Mouse (Mus musculus) neural tube, embryonic 14.5 days (tissue): ENCODE results near the gene Tle4. TPM values are rescaled to one million over a fixed set of nuclear protein-coding genes. Genes with fewer than 3 reads are reported as not detected.

Experiments used
- ATAC-seq: fragments of 200-750 bp; cut with Nextera tagmentation; 2 replicates; pipeline ENCODE4 v1.8.0; 2017; ENCODE audit warnings: low read depth, mild to moderate bottlenecking, moderate TSS enrichment, moderate library complexity
- H3K27ac ChIP-seq: fragments of 300-500 bp; sonication (generic); 2 replicates; pipeline ENCODE4 v1.5.1; 2014; ENCODE audit warnings: low read depth, mild to moderate bottlenecking, control low read depth, low read length, moderate library complexity, mixed read lengths
- H3K27me3 ChIP-seq: fragments of 300-500 bp; sonication (generic); 2 replicates; pipeline ENCODE4 v1.6.1; 2014; ENCODE audit warnings: low read length; ENCODE audit not compliant: control insufficient read depth, insufficient read depth
- H3K36me3 ChIP-seq: fragments of 300-500 bp; sonication (generic); 2 replicates; pipeline ENCODE4 v1.6.1; 2014; ENCODE audit warnings: low read length, mixed read lengths; ENCODE audit not compliant: control insufficient read depth, insufficient read depth
- H3K4me1 ChIP-seq: fragments of 300-500 bp; sonication (generic); 2 replicates; pipeline ENCODE4 v1.6.1; 2014; ENCODE audit warnings: low read length; ENCODE audit not compliant: control insufficient read depth, insufficient read depth
- H3K4me2 ChIP-seq: fragments of 300-500 bp; sonication (generic); 2 replicates; pipeline ENCODE4 v1.6.1; 2014; ENCODE audit warnings: mild to moderate bottlenecking, low read depth, low read length, control low read depth
- H3K4me3 ChIP-seq: fragments of 300-500 bp; sonication (generic); 2 replicates; pipeline ENCODE4 v1.5.1; 2014; ENCODE audit warnings: low read depth, low read length, control low read depth, mixed read lengths
- H3K9ac ChIP-seq: fragments of 300-500 bp; sonication (generic); replicated peaks from 2 replicates; pipeline ENCODE4 v1.6.1; 2014; ENCODE audit warnings: low read depth, mild to moderate bottlenecking, control low read depth, low read length, mixed read lengths
- H3K9me3 ChIP-seq: fragments of 300-500 bp; sonication (generic); 2 replicates; pipeline ENCODE4 v1.6.1; 2016; ENCODE audit warnings: low read length; ENCODE audit not compliant: control insufficient read depth
- WGBS: fragments of 180-500 bp; shearing (Covaris S2); extraction: QIAGEN DNeasy Blood & Tissue Kit; methylation state at CpG from one replicate; pipeline ENCODE4 v1.1.7; 2014; 5-methylcytosine and 5-hydroxymethylcytosine counted together
- polyA plus RNA-seq: library from polyadenylated mRNA; unstranded; fragments of >200 nt; fragmentation: Nextera tagmentation; extraction: Ambion mirVana; gene quantifications from 2 replicates; pipeline ENCODE4 v1.2.1, GENCODE M21; 2014

Tle4 gene
- polyA plus RNA-seq, 1 experiment from 2014 or later = 27.0 TPM

DNA sequence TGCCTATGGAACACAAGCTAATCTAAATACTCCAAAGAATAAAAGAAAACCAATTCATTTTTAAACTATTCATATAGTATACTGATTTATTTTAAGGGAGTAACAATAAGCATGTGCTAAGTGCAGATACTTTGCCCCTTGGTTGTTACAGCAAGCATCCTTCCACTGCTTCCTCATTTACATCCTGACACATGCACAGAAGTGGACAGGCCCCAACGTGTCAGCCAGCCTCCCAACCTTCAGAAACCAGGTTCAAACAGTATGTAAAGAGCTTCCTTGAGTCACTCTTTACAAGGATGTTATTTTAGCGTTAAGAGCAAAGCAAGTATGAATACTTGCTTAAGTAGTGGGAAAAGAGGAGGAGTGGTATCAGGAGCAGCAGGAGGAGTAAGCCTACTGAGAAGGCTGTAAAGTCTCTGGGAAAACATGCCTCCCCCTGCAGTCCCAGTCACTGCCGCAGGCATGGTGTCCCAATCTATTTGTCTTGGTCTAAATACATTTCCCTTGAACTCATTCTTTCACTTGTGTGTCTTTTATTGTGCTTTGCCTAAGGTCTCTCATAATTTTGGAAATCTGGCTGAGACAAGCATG is 97.9 kb downstream of the Tle4 start:
- no peaks in the 10 kb centered on the region for H3K27me3 ChIP-seq
- 19% methylated on average over 3 of the region's 3 CpGs for WGBS
- no peak overlapping the region for H3K4me2 ChIP-seq
- H3K27ac ChIP-seq = no peak overlapping the region
- H3K4me1 ChIP-seq = peaks cover 18% of the 10 kb centered on the region; the same call in 1 of the 2 replicates
- ATAC-seq = no peak
- H3K4me3 ChIP-seq = no peak overlapping the region
- H3K9ac ChIP-seq = no peak overlapping the region
- no peaks in the 10 kb centered on the region for H3K36me3 ChIP-seq
- H3K9me3 ChIP-seq = no peaks in the 10 kb centered on the region

DNA sequence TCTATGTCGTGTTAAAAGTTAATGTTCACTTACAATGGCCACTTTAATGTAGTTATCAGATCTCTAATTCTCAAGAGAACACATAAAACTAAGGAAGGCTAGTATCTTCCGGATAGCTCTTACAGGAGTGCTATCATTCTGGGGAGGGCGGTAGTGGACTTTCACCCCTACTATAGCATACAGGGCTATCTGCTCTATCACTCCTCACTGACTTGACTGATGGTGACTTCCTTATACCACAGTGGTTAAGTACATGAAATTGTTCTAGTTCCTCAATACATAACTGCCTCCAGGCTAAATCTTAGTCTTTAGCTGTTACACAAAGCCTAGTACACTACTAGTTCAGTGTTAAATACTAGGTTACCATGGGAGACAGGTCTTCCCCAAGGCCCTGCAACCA is 104.8 kb downstream of the Tle4 start:
- H3K4me1 ChIP-seq = no peaks in the 10 kb centered on the region
- no peak overlapping the region for H3K4me3 ChIP-seq
- no peaks in the 10 kb centered on the region for H3K27me3 ChIP-seq
- H3K36me3 ChIP-seq = no peaks in the 10 kb centered on the region
- no peak overlapping the region for H3K27ac ChIP-seq
- ATAC-seq = no peak
- WGBS = 86% methylated on average over 3 of the region's 3 CpGs
- no peak overlapping the region for H3K4me2 ChIP-seq
- no peaks in the 10 kb centered on the region for H3K9me3 ChIP-seq
- no peak overlapping the region for H3K9ac ChIP-seq

GRCm38 (mm10) chr19:14487180-14487579 is 110.7 kb downstream of the Tle4 start:
- no peak overlapping the region for H3K27ac ChIP-seq
- no peak overlapping the region for H3K4me2 ChIP-seq
- no peak for ATAC-seq
- WGBS = 70% methylated on average over 9 of the region's 9 CpGs
- peaks cover under 1% of the 10 kb centered on the region; the same call in 1 of the 2 replicates for H3K4me1 ChIP-seq
- no peak overlapping the region for H3K9ac ChIP-seq
- H3K4me3 ChIP-seq = no peak overlapping the region
- H3K36me3 ChIP-seq = no peaks in the 10 kb centered on the region
- H3K27me3 ChIP-seq = no peaks in the 10 kb centered on the region
- H3K9me3 ChIP-seq = no peaks in the 10 kb centered on the region

DNA sequence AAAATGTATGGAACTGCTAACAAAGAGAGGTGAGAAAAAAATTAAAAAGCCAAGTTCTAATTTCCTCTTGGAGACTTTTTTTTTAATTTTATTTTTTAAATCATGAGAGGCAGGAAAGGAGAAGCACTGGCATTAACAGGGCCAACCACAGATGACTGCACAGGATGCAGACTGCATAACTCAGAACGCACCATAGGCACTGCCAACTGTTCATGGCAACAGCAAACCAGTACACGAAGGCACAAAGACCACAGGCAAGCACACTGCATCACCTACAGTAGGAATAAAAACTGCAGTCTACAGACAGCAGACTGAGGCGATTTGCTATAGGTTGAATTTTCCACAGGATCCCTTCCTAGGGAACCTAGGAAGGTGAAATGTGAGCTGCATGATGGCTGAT is 112.7 kb downstream of the Tle4 start:
- Histone ChIP-seq H3K27ac (no peak overlapping the region), H3K27me3 (no peaks in the 10 kb centered on the region), H3K4me2 (no peak overlapping the region), H3K9me3 (no peaks in the 10 kb centered on the region), H3K9ac (no peak overlapping the region), H3K4me3 (no peak overlapping the region), H3K4me1 (peaks cover 7% of the 10 kb centered on the region; the same call in 1 of the 2 replicates), H3K36me3 (no peaks in the 10 kb centered on the region)
- peak; percentile 58; the same call in 1 of the 2 replicates for ATAC-seq
- 84% methylated on average over 3 of the region's 3 CpGs for WGBS

- Histone ChIP-seq H3K27ac (no peak overlapping the region), H3K27me3 (no peaks in the 10 kb centered on the region), H3K4me2 (no peak overlapping the region), H3K9ac (no peak overlapping the region), H3K36me3 (no peaks in the 10 kb centered on the region), H3K9me3 (no peaks in the 10 kb centered on the region), H3K4me1 (peaks cover 11% of the 10 kb centered on the region; the same call in 1 of the 2 replicates), H3K4me3 (no peak overlapping the region)
- 68% methylated on average over 5 of the region's 5 CpGs for WGBS
- no peak for ATAC-seq
These were observed 115.2 kb downstream of the Tle4 start for GRCm38 (mm10) chr19:14482562-14483138.

- Histone ChIP-seq H3K27me3 (no peaks in the 10 kb centered on the region), H3K27ac (no peak overlapping the region), H3K4me3 (no peak overlapping the region), H3K9ac (no peak overlapping the region), H3K4me2 (no peak overlapping the region), H3K4me1 (peaks cover 11% of the 10 kb centered on the region; the same call in 1 of the 2 replicates), H3K9me3 (no peaks in the 10 kb centered on the region), H3K36me3 (no peaks in the 10 kb centered on the region)
- ATAC-seq = peak; percentile 56; the same call in 1 of the 2 replicates
- 34% methylated on average over 5 of the region's 5 CpGs for WGBS
These were observed 115.9 kb downstream of the Tle4 start for GRCm38 (mm10) chr19:14481796-14482561.

DNA sequence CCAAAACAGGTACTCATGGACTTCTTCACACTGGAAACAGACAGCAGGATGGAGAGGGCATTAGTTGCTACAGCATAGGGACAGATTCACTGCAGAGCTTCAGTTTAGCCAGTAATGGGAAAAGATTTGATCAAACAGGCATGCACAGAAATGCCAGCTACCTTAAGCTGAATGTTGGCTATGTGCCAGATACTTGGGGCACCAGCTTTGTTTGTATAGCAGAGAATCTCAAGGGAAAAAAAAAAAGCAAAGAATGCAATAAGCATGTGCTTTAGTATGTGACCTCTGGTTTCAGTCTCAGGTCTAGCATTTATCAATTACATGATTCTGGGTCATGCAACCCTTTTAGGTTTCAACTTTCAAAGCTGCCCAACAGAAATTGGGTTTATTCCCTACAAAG is 118.1 kb downstream of the Tle4 start:
- Histone ChIP-seq H3K27ac (no peak overlapping the region), H3K9me3 (no peaks in the 10 kb centered on the region), H3K36me3 (no peaks in the 10 kb centered on the region), H3K4me2 (no peak overlapping the region), H3K9ac (no peak overlapping the region), H3K4me1 (peaks cover 11% of the 10 kb centered on the region; the same call in 1 of the 2 replicates), H3K27me3 (no peaks in the 10 kb centered on the region), H3K4me3 (no peak overlapping the region)
- ATAC-seq = no peak

- Histone ChIP-seq H3K27me3 (no peaks in the 10 kb centered on the region), H3K27ac (no peak overlapping the region), H3K4me2 (no peak overlapping the region), H3K9ac (no peak overlapping the region), H3K4me3 (no peak overlapping the region), H3K9me3 (no peaks in the 10 kb centered on the region), H3K36me3 (peaks cover 11% of the 10 kb centered on the region), H3K4me1 (no peaks in the 10 kb centered on the region)
- WGBS = 90% methylated on average over 8 of the region's 8 CpGs
- no peak for ATAC-seq
These were observed 128.5 kb downstream of the Tle4 start for GRCm38 (mm10) chr19:14469325-14469724.

GRCm38 (mm10) chr19:14468733-14469132 is 129.1 kb downstream of the Tle4 start:
- Histone ChIP-seq H3K9ac (no peak overlapping the region), H3K27me3 (no peaks in the 10 kb centered on the region), H3K27ac (no peak overlapping the region), H3K4me3 (no peak overlapping the region), H3K4me1 (no peaks in the 10 kb centered on the region), H3K9me3 (no peaks in the 10 kb centered on the region), H3K4me2 (no peak overlapping the region), H3K36me3 (peaks cover 11% of the 10 kb centered on the region)
- ATAC-seq = no peak
- 96% methylated on average over 2 of the region's 2 CpGs for WGBS
